Mouse (Mus musculus) hindbrain, embryonic 16.5 days (tissue): ENCODE measurements around the gene Tfdp1. TPM values are rescaled to one million over a fixed set of nuclear protein-coding genes. Genes with fewer than 3 reads are reported as not detected.
A peak's percentile ranks its signal among the peaks of the same experiment; 100 is the strongest.
"Not testable (repeated sequence)": the region's sequence is repeated elsewhere in the genome, so short reads cannot be mapped to it uniquely, and the experiment has no call there.

Experiments used
- ATAC-seq: fragments of 200-750 bp; cut with Nextera tagmentation; 2 replicates; pipeline ENCODE4 v1.8.0; 2017; ENCODE audit warnings: moderate TSS enrichment, moderate library complexity
- H3K27ac ChIP-seq: fragments of 300-500 bp; sonication (generic); 2 replicates; pipeline ENCODE4 v1.5.1; 2014; ENCODE audit warnings: low read depth, mild to moderate bottlenecking, control low read depth, low read length, moderate library complexity
- H3K27me3 ChIP-seq: fragments of 300-500 bp; sonication (generic); replicated peaks from 2 replicates; pipeline ENCODE4 v1.6.1; 2014; ENCODE audit warnings: low read length; ENCODE audit not compliant: control insufficient read depth, insufficient read depth
- H3K36me3 ChIP-seq: fragments of 300-500 bp; sonication (generic); 2 replicates; pipeline ENCODE4 v1.6.1; 2014; ENCODE audit warnings: mild to moderate bottlenecking, low read length, moderate library complexity, mixed read lengths; ENCODE audit not compliant: control insufficient read depth, insufficient read depth
- H3K4me1 ChIP-seq: fragments of 300-500 bp; sonication (generic); 2 replicates; pipeline ENCODE4 v1.6.1; 2014; ENCODE audit warnings: low read depth, low read length; ENCODE audit not compliant: control insufficient read depth, insufficient read depth
- H3K4me2 ChIP-seq: fragments of 300-500 bp; sonication (generic); 2 replicates; pipeline ENCODE4 v1.6.1; 2014; ENCODE audit warnings: mild to moderate bottlenecking, low read length, control low read depth, moderate library complexity
- H3K4me3 ChIP-seq: fragments of 300-500 bp; sonication (generic); 2 replicates; pipeline ENCODE4 v1.5.1; 2014; ENCODE audit warnings: mild to moderate bottlenecking, low read length, control low read depth, moderate library complexity
- H3K9ac ChIP-seq: fragments of 300-500 bp; sonication (generic); 2 replicates; pipeline ENCODE4 v1.6.1; 2014; ENCODE audit warnings: low read depth, mild to moderate bottlenecking, control low read depth, low read length, moderate library complexity
- H3K9me3 ChIP-seq: fragments of 300-500 bp; sonication (generic); 2 replicates; pipeline ENCODE4 v1.6.1; 2014; ENCODE audit warnings: mild to moderate bottlenecking, low read length, moderate library complexity; ENCODE audit not compliant: control insufficient read depth
- WGBS: fragments of 180-500 bp; shearing (Covaris S2); extraction: QIAGEN DNeasy Blood & Tissue Kit; methylation state at CpG from one replicate; pipeline ENCODE4 v1.1.7; 2014; 5-methylcytosine and 5-hydroxymethylcytosine counted together
- polyA plus RNA-seq: library from polyadenylated mRNA; unstranded; fragments of >200 nt; fragmentation: Nextera tagmentation; extraction: Ambion mirVana; gene quantifications from 2 replicates; pipeline ENCODE4 v1.2.1, GENCODE M21; 2015

Gene Tfdp1
- polyA plus RNA-seq, 1 experiment from 2014 or later: 85.8 TPM

DNA sequence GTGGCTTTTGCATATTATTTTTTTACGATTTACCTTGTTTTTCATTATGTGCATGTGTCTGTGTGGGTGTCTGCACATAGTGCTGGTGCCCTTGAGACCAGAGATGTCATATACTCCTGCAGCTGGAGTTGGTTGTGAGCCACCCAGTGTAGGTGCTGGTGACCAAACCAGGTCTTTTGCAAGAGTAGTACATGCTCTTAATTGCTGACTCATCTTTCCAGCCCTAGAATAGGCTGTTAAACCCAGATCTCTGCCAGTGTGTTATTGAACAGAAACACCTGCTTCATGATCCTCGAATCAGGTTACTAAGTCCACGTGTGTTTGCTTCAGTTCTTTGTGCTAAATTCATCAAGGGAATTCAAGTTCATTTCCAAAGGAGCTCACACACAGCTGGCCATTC is 23.6 kb upstream of the Tfdp1 start:
- Histone ChIP-seq H3K36me3 (peaks cover 36% of the 10 kb centered on the region), H3K27me3 (no peaks in the 10 kb centered on the region), H3K9me3 (no peaks in the 10 kb centered on the region), H3K4me1 (no peaks in the 10 kb centered on the region), H3K4me3 (no peak overlapping the region), H3K9ac (no peak overlapping the region), H3K27ac (no peak overlapping the region), H3K4me2 (no peak overlapping the region)
- WGBS: 92% methylated on average over 3 of the region's 3 CpGs
- no peak for ATAC-seq

- WGBS: 96% methylated on average over 10 of the region's 10 CpGs
- Histone ChIP-seq H3K36me3 (peaks cover 32% of the 10 kb centered on the region), H3K4me1 (no peaks in the 10 kb centered on the region)
Measured at GRCm38 (mm10) chr8:13316671-13317070, 21.9 kb upstream of the Tfdp1 start.

DNA sequence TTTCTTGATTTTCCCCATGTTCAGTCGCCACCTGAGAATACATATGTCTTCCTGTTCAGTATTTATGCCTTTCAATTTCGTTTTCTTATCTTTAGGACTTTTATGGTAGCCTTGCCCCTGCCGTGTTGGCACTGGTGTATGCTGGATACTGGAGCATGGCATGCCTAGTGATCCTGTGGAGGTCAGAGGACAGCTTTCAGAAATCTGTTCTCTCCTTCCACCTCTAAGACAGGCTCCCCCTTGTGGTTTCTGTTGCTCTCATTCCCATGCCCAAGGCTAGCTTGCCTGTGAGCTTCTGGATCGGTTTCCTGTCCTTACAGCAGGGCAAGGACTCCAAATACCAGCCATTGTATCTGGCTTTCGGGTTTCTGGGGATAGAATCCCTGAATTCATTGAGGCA is 12.0 kb upstream of the Tfdp1 start:
- H3K27me3 ChIP-seq: no peaks in the 10 kb centered on the region
- ATAC-seq: no peak
- no peaks in the 10 kb centered on the region for H3K9me3 ChIP-seq
- WGBS: 40% methylated on average over 5 of the region's 5 CpGs
- H3K4me3 ChIP-seq: no peak overlapping the region
- no peaks in the 10 kb centered on the region for H3K4me1 ChIP-seq
- H3K4me2 ChIP-seq: no peak overlapping the region
- H3K27ac ChIP-seq: no peak overlapping the region
- no peaks in the 10 kb centered on the region for H3K36me3 ChIP-seq
- no peak overlapping the region for H3K9ac ChIP-seq

More at GRCm38 (mm10) chr8:13316671-13317070, 21.9 kb upstream of the Tfdp1 start:
- ATAC-seq: no peak
- H3K27ac ChIP-seq: no peak overlapping the region
- no peaks in the 10 kb centered on the region for H3K9me3 ChIP-seq
- H3K4me2 ChIP-seq: no peak overlapping the region
- H3K4me3 ChIP-seq: no peak overlapping the region
- no peaks in the 10 kb centered on the region for H3K27me3 ChIP-seq
- H3K9ac ChIP-seq: no peak overlapping the region

- H3K27ac ChIP-seq: no peak overlapping the region
- peaks cover 1% of the 10 kb centered on the region; the same call in 1 of the 2 replicates for H3K4me1 ChIP-seq
- no peak for ATAC-seq
- no peak overlapping the region for H3K9ac ChIP-seq
- 56% methylated on average over 1 of the region's 1 CpGs for whole genome bisulfite sequencing
- H3K4me2 ChIP-seq: no peak overlapping the region
- no peaks in the 10 kb centered on the region; the same call in 1 of the 2 replicates for H3K27me3 ChIP-seq
- H3K9me3 ChIP-seq: no peaks in the 10 kb centered on the region
- H3K36me3 ChIP-seq: no peaks in the 10 kb centered on the region
- H3K4me3 ChIP-seq: no peak overlapping the region
Measured at GRCm38 (mm10) chr8:13334671-13335070, 3.9 kb upstream of the Tfdp1 start.

- not testable (repeated sequence) for H3K9ac ChIP-seq, H3K27ac ChIP-seq, H3K4me2 ChIP-seq, H3K27me3 ChIP-seq, ATAC-seq, H3K36me3 ChIP-seq, H3K9me3 ChIP-seq, H3K4me3 ChIP-seq
- 90% methylated on average over 6 of the region's 6 CpGs for WGBS
- peaks cover 14% of the 10 kb centered on the region for H3K4me1 ChIP-seq
Measured at GRCm38 (mm10) chr8:13337245-13337644, 1.3 kb upstream of the Tfdp1 start.

DNA sequence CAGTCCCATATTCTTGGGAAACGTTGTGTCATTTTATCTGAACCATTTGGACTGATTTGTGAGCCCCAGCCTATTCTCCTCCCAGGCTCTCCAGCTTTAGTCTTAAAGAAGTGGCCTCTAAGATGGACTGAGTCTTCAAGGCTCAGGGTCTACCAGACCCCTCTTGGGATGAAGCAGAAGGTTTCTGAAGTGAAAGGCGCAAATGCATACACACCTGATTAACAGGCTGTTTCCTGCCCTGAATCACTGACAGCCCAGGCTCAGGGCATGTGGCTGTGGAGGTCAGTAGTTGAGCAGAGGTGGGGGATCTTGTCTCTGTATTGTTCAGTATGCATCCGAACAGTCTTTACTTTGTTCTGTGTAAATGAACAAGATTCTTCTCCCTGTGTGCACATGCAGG is 873 bp upstream of the Tfdp1 start:
- Histone ChIP-seq H3K4me2 (peak overlapping the region; percentile 71), H3K9ac (no peak overlapping the region), H3K4me1 (peaks cover 14% of the 10 kb centered on the region), H3K4me3 (peak overlapping the region; percentile 92), H3K27me3 (no peaks in the 10 kb centered on the region), H3K36me3 (peaks cover 3% of the 10 kb centered on the region; the same call in 1 of the 2 replicates), H3K9me3 (no peaks in the 10 kb centered on the region), H3K27ac (no peak overlapping the region)
- ATAC-seq: no peak; the same call in 1 of the 2 replicates
- 75% methylated on average over 3 of the region's 3 CpGs for WGBS

- 1% methylated on average over 26 of the region's 70 CpGs for WGBS
- peak; percentile 62 for ATAC-seq
Measured at GRCm38 (mm10) chr8:13338901-13339645, 522 bp downstream of the Tfdp1 start.

DNA sequence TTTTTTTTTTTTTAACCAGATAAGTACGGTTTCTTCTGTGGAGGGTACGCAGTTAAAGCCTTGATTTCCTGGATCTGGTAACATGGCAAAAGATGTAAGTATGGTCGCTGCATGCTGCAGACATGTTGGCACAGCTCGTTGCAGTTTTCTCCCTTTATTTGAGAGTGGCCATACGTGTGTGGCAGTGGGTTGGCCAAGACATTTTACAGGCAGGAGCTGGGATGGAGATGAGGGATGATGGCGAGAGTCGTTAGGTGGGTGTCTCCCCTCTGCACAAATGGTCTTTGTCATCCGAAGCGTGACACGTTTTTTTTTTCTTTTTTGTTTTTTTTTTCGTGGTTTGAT is 1.1 kb downstream of the Tfdp1 start:
- peak overlapping the region; percentile 71 for H3K4me2 ChIP-seq
- 3% methylated on average over 11 of the region's 11 CpGs for WGBS
- H3K27me3 ChIP-seq: no peaks in the 10 kb centered on the region
- peak overlapping the region; percentile 92 for H3K4me3 ChIP-seq
- ATAC-seq: no peak
- peaks cover 14% of the 10 kb centered on the region for H3K4me1 ChIP-seq
- peak overlapping the region; percentile 93 for H3K9ac ChIP-seq
- H3K36me3 ChIP-seq: peaks cover 12% of the 10 kb centered on the region
- no peaks in the 10 kb centered on the region for H3K9me3 ChIP-seq
- no peak overlapping the region for H3K27ac ChIP-seq

More at GRCm38 (mm10) chr8:13338901-13339645, 522 bp downstream of the Tfdp1 start:
- no peaks in the 10 kb centered on the region for H3K9me3 ChIP-seq
- H3K9ac ChIP-seq: peak overlapping the region; percentile 93
- peak overlapping the region; percentile 80 for H3K27ac ChIP-seq
- H3K4me1 ChIP-seq: peaks cover 14% of the 10 kb centered on the region
- peaks cover 8% of the 10 kb centered on the region for H3K36me3 ChIP-seq
- peak overlapping the region; percentile 71 for H3K4me2 ChIP-seq
- peak overlapping the region; percentile 92 for H3K4me3 ChIP-seq
- no peaks in the 10 kb centered on the region for H3K27me3 ChIP-seq

GRCm38 (mm10) chr8:13340650-13341049 is 2.1 kb downstream of the Tfdp1 start:
- ATAC-seq: no peak
- peaks cover 12% of the 10 kb centered on the region for H3K36me3 ChIP-seq
- H3K4me2 ChIP-seq: no peak overlapping the region
- H3K4me1 ChIP-seq: peaks cover 14% of the 10 kb centered on the region
- WGBS: 84% methylated on average over 8 of the region's 8 CpGs
- no peak overlapping the region for H3K9ac ChIP-seq
- no peaks in the 10 kb centered on the region for H3K9me3 ChIP-seq
- H3K27ac ChIP-seq: no peak overlapping the region
- H3K27me3 ChIP-seq: no peaks in the 10 kb centered on the region
- H3K4me3 ChIP-seq: no peak overlapping the region
